Mouse (Mus musculus): Measurements from ENCODE around the gene Cx3cl1. TPM values are rescaled to one million over a fixed set of nuclear protein-coding genes. Genes with fewer than 3 reads are reported as not detected.

Cx3cl1 gene
- polyA plus RNA-seq, 1 experiment from 2014 or later, result 38.7 TPM

GRCm38 (mm10) chr8:94794782-94795181 lies 23.0 kb downstream of the Cx3cl1 start:
- ChIA-PET CTCF (interaction anchor here (1.6 kb wide), 1 partner anchor 15 kb away, joined by 3 read pairs; no protein-coding TSS in a partner anchor), POLR2A (no interaction called here)
- no peaks in the 10 kb centered on the region for H3K27me3 ChIP-seq
- no peak for TF ChIP-seq CTCF (IDR thresholded peaks at IDR 0.05)
- DNase-seq (ENCODE audit: low read depth, low spot score) (no peak), ATAC-seq (no peak)
- in situ Hi-C loops (cut with MboI; ENCODE audit: low pct_unique_long_range_greater_than_20kb), result no loop called here

DNA sequence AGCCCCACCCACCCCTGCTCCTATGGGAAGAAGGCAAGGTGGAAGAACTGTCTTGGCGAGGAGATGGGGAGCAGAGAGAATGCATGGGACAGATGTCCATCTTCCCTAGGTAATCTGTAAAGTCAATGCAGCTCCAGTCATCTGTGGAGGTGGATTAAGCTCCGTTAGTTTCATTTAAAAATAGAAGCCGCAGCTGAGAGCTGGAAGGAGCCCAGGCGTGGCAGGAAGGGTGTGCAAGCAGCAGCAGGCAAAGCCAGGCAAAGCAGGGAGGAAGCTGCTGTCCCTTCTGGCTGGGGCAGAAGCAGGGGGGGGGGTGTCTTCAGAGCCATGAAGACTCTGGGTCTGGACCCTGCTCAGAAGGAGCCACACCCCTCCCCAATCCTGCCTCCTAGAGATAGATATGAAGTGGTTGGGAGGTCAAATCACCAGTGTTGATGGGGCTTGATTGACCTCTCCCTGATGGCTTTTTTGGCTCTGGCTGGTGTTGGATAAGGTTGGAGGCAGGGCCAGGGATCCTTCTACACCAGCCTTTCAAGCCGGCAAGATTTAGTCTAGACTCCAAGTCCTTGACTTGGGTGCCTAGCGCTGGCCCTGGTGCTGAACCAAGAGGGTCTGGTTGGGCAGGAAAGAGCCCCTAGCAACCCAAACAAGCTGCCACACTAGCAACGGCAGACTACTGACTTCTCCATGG lies 28.6 kb downstream of the Cx3cl1 start:
- POLR2A ChIA-PET, result interaction anchor here (0.8 kb wide), 1 partner anchor 14 kb away, joined by 7 read pairs; no protein-coding TSS in a partner anchor
- H3K27me3 ChIP-seq, result no peaks in the 10 kb centered on the region
- no peak for TF ChIP-seq CTCF (IDR thresholded peaks at IDR 0.05)
- CTCF ChIA-PET, result interaction anchor here (1.1 to 2.8 kb wide), 4 partner anchors 9 to 96 kb away, joined by 3 to 13 read pairs (median 6); no protein-coding TSS in a partner anchor
- DNase-seq (ENCODE audit: low read depth, low spot score), result no peak
- in situ Hi-C loops (cut with MboI; ENCODE audit: low pct_unique_long_range_greater_than_20kb), result loop anchor here (10.0 kb wide), 1 partner anchor 196 kb away; the partner anchor contains the start of genes Fam192a and Rspry1
- ATAC-seq, result no peak

DNA sequence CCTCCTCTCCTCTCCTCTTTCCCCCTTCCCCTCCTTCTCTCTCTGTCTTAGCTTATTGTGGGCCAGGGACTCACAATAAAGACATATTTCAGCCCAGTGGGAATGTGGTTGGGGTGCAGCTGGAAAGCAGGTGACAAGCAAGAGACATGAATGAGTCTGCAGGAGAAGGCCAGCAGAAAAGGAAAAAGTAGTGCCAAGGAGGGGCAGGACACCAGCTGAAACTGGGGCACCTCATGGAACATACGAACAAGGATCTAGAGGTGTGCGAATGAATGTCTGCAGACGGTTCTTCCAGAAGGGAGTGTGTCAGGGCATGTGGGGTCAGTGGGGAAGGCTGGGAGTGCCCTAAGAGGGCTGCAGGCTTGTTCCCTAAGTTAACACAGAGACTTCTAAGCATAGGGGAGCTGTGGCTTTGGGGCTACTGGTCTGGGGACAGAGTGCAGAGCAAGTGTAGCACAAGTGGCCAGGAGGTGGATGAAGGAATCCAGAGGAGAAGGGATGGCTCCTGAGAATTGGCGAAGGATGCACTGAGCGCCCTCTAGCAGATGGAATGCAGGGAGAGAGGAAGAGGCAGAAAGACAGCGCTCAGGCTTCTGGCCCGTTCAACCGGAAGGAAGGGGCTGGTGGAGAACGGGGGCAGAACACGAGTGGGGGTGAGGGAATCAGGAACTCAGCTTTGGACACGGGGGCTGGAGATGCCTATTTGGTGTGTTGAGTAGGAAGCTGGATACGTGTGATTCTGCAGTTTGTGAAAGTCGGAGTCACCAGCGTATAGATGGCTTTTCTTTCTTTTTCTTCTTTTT lies 29.7 kb downstream of the Cx3cl1 start:
- ATAC-seq (no peak), DNase-seq (ENCODE audit: low read depth, low spot score) (no peak)

GRCm38 (mm10) chr8:94802375-94802774 lies 30.6 kb downstream of the Cx3cl1 start:
- H3K27me3 ChIP-seq, result no peaks in the 10 kb centered on the region
- in situ Hi-C loops (cut with MboI; ENCODE audit: low pct_unique_long_range_greater_than_20kb), result loop anchor here (10.0 kb wide), 1 partner anchor 198 kb away; the partner anchor contains the start of genes Fam192a and Rspry1
- no peak for DNase-seq (ENCODE audit: low read depth, low spot score)
- TF ChIP-seq CTCF (IDR thresholded peaks at IDR 0.05), result no peak
- CTCF ChIA-PET, result interaction anchor here (0.9 to 2.8 kb wide), 8 partner anchors 9 to 208 kb away, joined by 3 to 13 read pairs (median 4); no protein-coding TSS in a partner anchor
- POLR2A ChIA-PET, result no interaction called here
- no peak for ATAC-seq

More for the DNA sequence above, 29.7 kb downstream of the Cx3cl1 start:
- in situ Hi-C loops (cut with MboI; ENCODE audit: low pct_unique_long_range_greater_than_20kb), result loop anchor here (10.0 kb wide), 1 partner anchor 197 kb away; the partner anchor contains the start of genes Fam192a and Rspry1
- no peaks in the 10 kb centered on the region for H3K27me3 ChIP-seq
- no peak for TF ChIP-seq CTCF (IDR thresholded peaks at IDR 0.05)
- CTCF ChIA-PET, result interaction anchor here (0.9 to 2.8 kb wide), 10 partner anchors 8 to 207 kb away, joined by 3 to 13 read pairs (median 4); no protein-coding TSS in a partner anchor
- POLR2A ChIA-PET, result interaction anchor here (0.8 kb wide), 1 partner anchor 15 kb away, joined by 7 read pairs; no protein-coding TSS in a partner anchor

DNA sequence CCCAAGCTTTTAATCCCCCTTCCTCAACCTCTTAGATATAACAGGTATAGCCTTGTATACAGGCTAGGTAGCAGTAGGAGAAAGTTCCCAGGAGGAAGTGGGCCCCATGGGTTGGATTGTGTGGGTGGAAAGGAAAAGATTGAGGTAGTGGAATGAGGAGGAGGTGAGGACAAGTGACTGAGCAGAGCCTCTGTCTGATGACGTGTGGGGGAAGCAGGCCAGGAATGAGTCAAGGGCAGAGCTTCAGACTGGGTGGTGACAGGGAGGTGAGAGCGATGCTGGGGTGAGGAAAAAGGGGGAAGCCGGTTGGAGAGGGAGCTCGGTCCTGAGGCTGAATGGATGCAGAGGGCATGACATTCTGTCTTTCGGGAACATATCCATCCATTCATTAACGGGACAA lies 31.7 kb downstream of the Cx3cl1 start:
- no peaks in the 10 kb centered on the region for H3K27me3 ChIP-seq
- in situ Hi-C loops (cut with MboI; ENCODE audit: low pct_unique_long_range_greater_than_20kb), result loop anchor here (10.0 kb wide), 1 partner anchor 199 kb away; the partner anchor contains the start of genes Fam192a and Rspry1
- no peak for TF ChIP-seq CTCF (IDR thresholded peaks at IDR 0.05)
- ATAC-seq, result no peak
- ChIA-PET POLR2A (no interaction called here), CTCF (interaction anchor here (1.0 to 1.6 kb wide), 3 partner anchors 11 to 36 kb away, joined by 3 read pairs; no protein-coding TSS in a partner anchor)
- no peak for DNase-seq (ENCODE audit: low read depth, low spot score)

- in situ Hi-C loops (cut with MboI; ENCODE audit: low pct_unique_long_range_greater_than_20kb), result loop anchor here (10.0 kb wide), 1 partner anchor 200 kb away; the partner anchor contains the start of genes Fam192a and Rspry1
- ChIA-PET POLR2A (no interaction called here), CTCF (interaction anchor here (1.6 kb wide), 1 partner anchor 38 kb away, joined by 3 read pairs; no protein-coding TSS in a partner anchor)
- DNase-seq (ENCODE audit: low read depth, low spot score) (no peak), ATAC-seq (no peak)
- no peak for TF ChIP-seq CTCF (IDR thresholded peaks at IDR 0.05)
- no peaks in the 10 kb centered on the region for H3K27me3 ChIP-seq
Measured at GRCm38 (mm10) chr8:94804546-94805340, 32.9 kb downstream of the Cx3cl1 start.

DNA sequence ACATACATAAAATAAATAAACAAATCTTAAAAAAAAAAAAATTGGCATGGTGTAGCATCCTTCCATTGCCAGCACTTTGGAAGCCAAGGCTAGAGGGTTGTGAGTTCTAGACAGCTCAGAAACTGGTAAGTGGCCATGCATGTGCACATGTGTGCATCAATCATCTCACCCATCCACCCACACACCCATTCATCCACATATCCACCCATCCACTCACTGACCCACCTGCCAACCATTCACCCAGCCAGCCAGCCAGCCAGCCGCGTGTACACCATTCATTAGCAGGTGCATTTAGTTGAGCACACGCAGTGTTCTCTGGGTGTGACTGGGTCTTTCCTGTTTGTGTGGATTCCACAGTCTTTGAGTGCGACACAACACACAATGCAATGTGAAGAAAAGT lies 34.0 kb downstream of the Cx3cl1 start:
- ATAC-seq (no peak), DNase-seq (ENCODE audit: low read depth, low spot score) (no peak)
- ChIA-PET CTCF (no interaction called here), POLR2A (no interaction called here)
- in situ Hi-C loops (cut with MboI; ENCODE audit: low pct_unique_long_range_greater_than_20kb), result loop anchor here (10.0 kb wide), 1 partner anchor 201 kb away; the partner anchor contains the start of genes Fam192a and Rspry1
- no peak for TF ChIP-seq CTCF (IDR thresholded peaks at IDR 0.05)
- no peaks in the 10 kb centered on the region for H3K27me3 ChIP-seq

DNA sequence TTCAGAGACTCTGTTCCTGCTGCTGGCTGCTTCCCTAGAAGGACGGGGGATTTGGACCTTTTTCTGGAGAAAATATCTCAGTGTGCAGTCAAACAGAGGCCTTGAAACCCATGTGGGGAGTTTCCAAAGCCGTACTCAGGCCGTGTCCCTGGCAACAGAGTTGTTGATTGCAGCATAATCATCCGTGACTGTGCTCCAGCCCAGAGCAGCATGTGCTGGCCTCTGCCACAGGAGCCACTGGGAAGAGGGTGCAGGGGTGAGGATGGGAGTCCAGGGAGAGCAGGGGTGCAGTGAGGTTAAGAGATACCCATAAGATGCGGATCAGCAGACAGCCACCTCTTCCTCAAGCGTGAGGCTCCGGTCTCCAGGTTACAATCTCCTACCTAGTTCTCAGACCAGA lies 35.7 kb downstream of the Cx3cl1 start:
- TF ChIP-seq CTCF (IDR thresholded peaks at IDR 0.05), result no peak
- CTCF ChIA-PET, result interaction anchor here (0.8 to 0.9 kb wide), 2 partner anchors 14 to 15 kb away, joined by 3 read pairs; no protein-coding TSS in a partner anchor
- no peaks in the 10 kb centered on the region for H3K27me3 ChIP-seq
- POLR2A ChIA-PET, result no interaction called here
- in situ Hi-C loops (cut with MboI; ENCODE audit: low pct_unique_long_range_greater_than_20kb), result loop anchor here (10.0 kb wide), 1 partner anchor 203 kb away; the partner anchor contains the start of genes Fam192a and Rspry1
- ATAC-seq (peak; percentile 63), DNase-seq (ENCODE audit: low read depth, low spot score) (peak; percentile 50)

- H3K27me3 ChIP-seq, result no peaks in the 10 kb centered on the region
- TF ChIP-seq CTCF (IDR thresholded peaks at IDR 0.05), result no peak
- in situ Hi-C loops (cut with MboI; ENCODE audit: low pct_unique_long_range_greater_than_20kb), result loop anchor here (10.0 kb wide), 1 partner anchor 204 kb away; the partner anchor contains the start of genes Fam192a and Rspry1
- DNase-seq (ENCODE audit: low read depth, low spot score) (no peak), ATAC-seq (no peak)
- ChIA-PET POLR2A (no interaction called here), CTCF (no interaction called here)
Measured at GRCm38 (mm10) chr8:94808372-94808771, 36.6 kb downstream of the Cx3cl1 start.

All from Patski (cell line).